Mouse (Mus musculus) gastrocnemius, postnatal 14 days (tissue): ENCODE results near the gene Gm20662. TPM values are rescaled to one million over a fixed set of nuclear protein-coding genes. Genes with fewer than 3 reads are reported as not detected.

Source experiments
- DNase-seq: peaks from one replicate; pipeline ENCODE4 v3.0.0; 2021; ENCODE audit warnings: mixed read lengths
- intact Hi-C: fragments of 180-260 bp; cut with DNase I; formaldehyde crosslinking; loops from one replicate; pipeline ENCODE4 v1.15.1; 2025; ENCODE audit warnings: low total_unique reads
- long read RNA-seq, 2 experiments: library from polyadenylated mRNA; stranded (forward); transcript quantifications; one replicate each; pipeline ENCODE4 v2.0.0; 2021
- total RNA-seq, 2 experiments: library from RNA; stranded (reverse); gene quantifications; 2 replicates each; pipeline ENCODE4 v1.2.3; 2021

The Gm20662 gene
- not detected for total RNA-seq
- long read RNA-seq, experiment 1, result 0 reads
- long read RNA-seq, experiment 2, result 0 reads

GRCm38 (mm10) chr9:107996049-107996448 lies at the start of gene Gm20662:
Gene Gm20662 (plus strand): TSS chr9:107996349.
- intact Hi-C loops, result no loop called here
- DNase-seq, result no peak

GRCm38 (mm10) chr9:107947241-107948194 lies 48.6 kb upstream of the Gm20662 start:
- intact Hi-C loops, result no loop called here
- DNase-seq, result peak; percentile 56

- intact Hi-C loops, result no loop called here
- no peak for DNase-seq
These were observed 46.8 kb upstream of the Gm20662 start for GRCm38 (mm10) chr9:107949184-107949921.

GRCm38 (mm10) chr9:107949922-107950235 lies 46.3 kb upstream of the Gm20662 start, which contains the start of gene Traip:
Gene Traip (plus strand): TSS chr9:107950136.
- no peak for DNase-seq
- intact Hi-C loops, result loop anchor here (5.0 kb wide), 2 partner anchors 33 to 48 kb away; no protein-coding TSS in a partner anchor

GRCm38 (mm10) chr9:107950460-107951355 lies 45.4 kb upstream of the Gm20662 start:
- peak; percentile 93 for DNase-seq
- intact Hi-C loops, result loop anchor here (5.0 kb wide), 2 partner anchors 33 to 48 kb away; no protein-coding TSS in a partner anchor

GRCm38 (mm10) chr9:107955613-107956289 lies 40.4 kb upstream of the Gm20662 start:
- intact Hi-C loops, result no loop called here
- DNase-seq, result no peak

- no peak for DNase-seq
- intact Hi-C loops, result no loop called here
These were observed 39.0 kb upstream of the Gm20662 start for GRCm38 (mm10) chr9:107957141-107957540.

- intact Hi-C loops, result no loop called here
- no peak for DNase-seq
These were observed 36.3 kb upstream of the Gm20662 start for GRCm38 (mm10) chr9:107959896-107960295.

GRCm38 (mm10) chr9:107960928-107961327 lies 35.2 kb upstream of the Gm20662 start:
- intact Hi-C loops, result no loop called here
- DNase-seq, result no peak

GRCm38 (mm10) chr9:107961351-107961762 lies 34.8 kb upstream of the Gm20662 start:
- intact Hi-C loops, result no loop called here
- no peak for DNase-seq

GRCm38 (mm10) chr9:107961881-107962280 lies 34.3 kb upstream of the Gm20662 start:
- intact Hi-C loops, result no loop called here
- no peak for DNase-seq

GRCm38 (mm10) chr9:107962916-107963315 lies 33.2 kb upstream of the Gm20662 start:
- no peak for DNase-seq
- intact Hi-C loops, result no loop called here

GRCm38 (mm10) chr9:107963700-107964099 lies 32.4 kb upstream of the Gm20662 start:
- DNase-seq, result peak; percentile 89
- intact Hi-C loops, result no loop called here

GRCm38 (mm10) chr9:107964681-107965080 lies 31.5 kb upstream of the Gm20662 start:
- DNase-seq, result no peak
- intact Hi-C loops, result loop anchor here (5.0 kb wide), 1 partner anchor 98 kb away; no protein-coding TSS in a partner anchor

- intact Hi-C loops, result loop anchor here (5.0 kb wide), 1 partner anchor 96 kb away; no protein-coding TSS in a partner anchor
- DNase-seq, result no peak
These were observed 29.5 kb upstream of the Gm20662 start for GRCm38 (mm10) chr9:107966676-107967075.

- no peak for DNase-seq
- intact Hi-C loops, result loop anchor here (5.0 kb wide), 1 partner anchor 95 kb away; no protein-coding TSS in a partner anchor
These were observed 28.7 kb upstream of the Gm20662 start for GRCm38 (mm10) chr9:107967437-107967836.

GRCm38 (mm10) chr9:107968531-107968930 lies 27.6 kb upstream of the Gm20662 start:
- intact Hi-C loops, result loop anchor here (5.0 kb wide), 1 partner anchor 94 kb away; no protein-coding TSS in a partner anchor
- DNase-seq, result no peak

- intact Hi-C loops, result no loop called here
- DNase-seq, result no peak
These were observed 25.8 kb upstream of the Gm20662 start for GRCm38 (mm10) chr9:107970311-107970710.
